Mouse (Mus musculus): ENCODE measurements around the gene Ctsr. TPM values are rescaled to one million over a fixed set of nuclear protein-coding genes. Genes with fewer than 3 reads are reported as not detected.
"Not testable (repeated sequence)": the region's sequence is repeated elsewhere in the genome, so short reads cannot be mapped to it uniquely, and the experiment has no call there.

Ctsr gene
- not detected in 2 replicates for polyA plus RNA-seq (2016; fragmentation: Nextera tagmentation; extraction: Ambion mirVana)

GRCm38 (mm10) chr13:61164156-61164555 is at the start of gene Ctsr:
TSS of gene Ctsr (minus strand) at chr13:61164256.
- no peak within 1 kb of the TSS for H3K27ac ChIP-seq
- H3K9me3 ChIP-seq = 0 out of 2 replicates have a peak, but pooled peaks cover 13% of the 10 kb centered on the region
- H3K36me3 ChIP-seq = no peaks in the 10 kb centered on the region
- no peak within 1 kb of the TSS for H3K4me3 ChIP-seq
- 74% methylated on average over 1 of the region's 1 CpGs for WGBS
- DNase-seq (ENCODE audit: low spot score) = no peak
- H3K27me3 ChIP-seq (ENCODE audit: insufficient read depth, poor library complexity, severe bottlenecking) = no peaks in the 10 kb centered on the region
- no peaks in the 10 kb centered on the region for H3K4me1 ChIP-seq

DNA sequence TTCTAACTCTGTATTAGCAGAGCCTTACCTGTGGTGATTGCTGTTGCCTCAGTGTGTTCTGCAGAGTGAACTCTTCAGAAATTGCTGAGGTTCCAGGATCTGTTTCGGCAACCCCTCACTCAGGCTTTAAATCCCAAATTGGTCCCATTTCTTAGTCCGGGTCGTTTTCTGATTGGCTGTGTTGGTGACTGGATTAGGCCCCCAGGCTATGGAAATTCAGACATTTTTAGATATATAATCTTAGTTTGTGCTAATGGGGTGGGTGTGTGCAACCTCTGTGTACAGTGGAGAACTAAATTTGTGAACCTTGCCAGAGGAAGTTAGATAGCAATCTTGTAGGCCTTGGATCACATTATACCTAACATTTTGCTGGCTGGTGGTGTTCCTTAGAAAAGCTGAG is 39.3 kb upstream of the Ctsr start, which contains the start of gene Cts6:
Cts6 (minus strand) TSS at position 101 of the 400 bp plus-strand sequence.
- no peaks in the 10 kb centered on the region for H3K36me3 ChIP-seq
- no peaks in the 10 kb centered on the region for H3K9me3 ChIP-seq
- DNase-seq (ENCODE audit: low spot score) = no peak
- no peak within 1 kb of the TSS for H3K27ac ChIP-seq
- no peaks in the 10 kb centered on the region for H3K4me1 ChIP-seq
- WGBS = 80% methylated on average over 3 of the region's 3 CpGs
- H3K4me3 ChIP-seq = no peak within 1 kb of the TSS
- no peaks in the 10 kb centered on the region for H3K27me3 ChIP-seq (ENCODE audit: insufficient read depth, poor library complexity, severe bottlenecking)

DNA sequence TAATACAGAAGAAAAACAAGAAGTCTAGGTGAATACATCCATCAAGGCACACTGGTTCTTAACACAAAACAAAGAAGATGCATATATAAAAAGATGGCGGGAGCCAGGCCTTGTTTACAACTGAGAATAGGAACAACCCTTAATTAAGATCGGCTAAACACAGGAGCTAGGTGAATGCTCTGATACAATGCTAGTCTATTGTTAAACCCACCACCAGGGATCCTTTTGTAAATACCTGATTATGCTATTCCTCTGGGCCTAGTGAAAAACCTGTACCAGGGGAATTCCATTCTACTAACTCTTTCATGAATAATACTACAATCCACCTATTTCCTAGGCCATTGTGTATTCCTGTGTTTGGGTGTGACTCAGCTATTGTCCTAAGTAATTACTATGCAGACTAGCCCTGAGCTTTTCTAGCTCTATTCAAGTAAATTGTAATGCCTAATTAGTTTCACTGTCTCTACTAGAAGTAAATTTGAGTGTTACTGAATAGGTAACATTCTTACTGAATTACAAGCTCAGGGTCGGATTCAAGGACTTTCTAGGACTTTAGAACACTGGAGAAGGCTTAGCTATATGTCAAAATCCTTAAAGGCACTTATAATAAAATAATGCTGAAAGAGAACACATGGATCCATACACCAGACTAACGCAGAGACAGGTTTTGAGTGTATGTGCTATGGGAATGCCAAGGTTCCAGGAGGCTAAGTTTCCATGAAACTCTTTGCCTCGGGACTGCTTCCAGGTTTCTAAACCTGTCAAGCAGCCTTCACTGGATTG is 21.3 kb upstream of the Ctsr start:
- not testable (repeated sequence) for H3K9me3 ChIP-seq; H3K4me1 ChIP-seq; H3K36me3 ChIP-seq; DNase-seq (ENCODE audit: low spot score); H3K4me3 ChIP-seq; H3K27me3 ChIP-seq (ENCODE audit: insufficient read depth, poor library complexity, severe bottlenecking); H3K27ac ChIP-seq
- 72% methylated on average over 5 of the region's 5 CpGs for WGBS

DNA sequence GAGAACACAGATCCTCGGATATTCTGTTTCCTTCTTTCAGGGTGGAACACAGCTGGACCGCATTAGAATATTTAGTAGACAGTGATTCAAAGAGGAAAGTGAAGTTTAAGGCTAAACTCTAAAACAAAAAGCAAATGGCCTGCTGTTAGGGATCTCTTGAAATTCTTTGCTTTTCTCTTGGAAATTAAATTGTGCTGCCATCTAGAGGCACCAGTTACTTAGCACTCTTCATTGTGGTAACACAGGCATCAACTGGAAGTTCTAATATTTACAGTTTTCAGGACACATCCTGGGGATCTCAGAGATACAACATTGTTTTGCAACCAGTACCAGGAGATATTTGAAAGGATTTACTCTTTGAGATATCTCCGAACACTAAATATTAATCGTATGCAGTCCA is 566 bp upstream of the Ctsr start:
- H3K27me3 ChIP-seq (ENCODE audit: insufficient read depth, poor library complexity, severe bottlenecking) = no peaks in the 10 kb centered on the region
- WGBS = 81% methylated on average over 4 of the region's 4 CpGs
- no peaks in the 10 kb centered on the region for H3K36me3 ChIP-seq
- no peak overlapping the region for H3K27ac ChIP-seq
- no peaks in the 10 kb centered on the region for H3K4me1 ChIP-seq
- 0 out of 2 replicates have a peak, but pooled peaks cover 13% of the 10 kb centered on the region for H3K9me3 ChIP-seq
- DNase-seq (ENCODE audit: low spot score) = no peak
- no peak overlapping the region for H3K4me3 ChIP-seq

Other genes with a start within 250 kb of the Ctsr start
- gene Gm49393, start 228.7 kb downstream of the Ctsr start, polyA plus RNA-seq (2016; fragmentation: Nextera tagmentation; extraction: Ambion mirVana) = not detected in 2 replicates
- gene Gm49391, start 227.7 kb downstream of the Ctsr start, polyA plus RNA-seq (2016; fragmentation: Nextera tagmentation; extraction: Ambion mirVana) = 0.98 and 1.4 TPM in 2 replicates
- gene Ctla2a, start 227.6 kb downstream of the Ctsr start, polyA plus RNA-seq (2016; fragmentation: Nextera tagmentation; extraction: Ambion mirVana) = 32.2 and 48.4 TPM in 2 replicates
- not detected in 2 replicates for gene Tpbpa, start 222.3 kb downstream of the Ctsr start, polyA plus RNA-seq (2016; fragmentation: Nextera tagmentation; extraction: Ambion mirVana)
- 0.25 TPM in 1 of 2 replicates, not detected in the other for gene Ctsj, start 158.3 kb downstream of the Ctsr start, polyA plus RNA-seq (2016; fragmentation: Nextera tagmentation; extraction: Ambion mirVana)
- gene Ctsq, start 123.6 kb downstream of the Ctsr start, polyA plus RNA-seq (2016; fragmentation: Nextera tagmentation; extraction: Ambion mirVana) = not detected in 2 replicates
- gene Cts6, start 39.2 kb upstream of the Ctsr start, polyA plus RNA-seq (2016; fragmentation: Nextera tagmentation; extraction: Ambion mirVana) = not detected in 2 replicates
- not detected in 2 replicates for gene Cts8, start 91.1 kb upstream of the Ctsr start, polyA plus RNA-seq (2016; fragmentation: Nextera tagmentation; extraction: Ambion mirVana)
- gene Gm49398, start 124.6 kb upstream of the Ctsr start, polyA plus RNA-seq (2016; fragmentation: Nextera tagmentation; extraction: Ambion mirVana) = not detected in 2 replicates
- not detected in 2 replicates for gene Cts7, start 193.9 kb upstream of the Ctsr start, polyA plus RNA-seq (2016; fragmentation: Nextera tagmentation; extraction: Ambion mirVana)

Measured in heart, embryonic 10.5 days (tissue).